ENCODE assay signal across 8 mouse cellular contexts in the genomic region with DNA sequence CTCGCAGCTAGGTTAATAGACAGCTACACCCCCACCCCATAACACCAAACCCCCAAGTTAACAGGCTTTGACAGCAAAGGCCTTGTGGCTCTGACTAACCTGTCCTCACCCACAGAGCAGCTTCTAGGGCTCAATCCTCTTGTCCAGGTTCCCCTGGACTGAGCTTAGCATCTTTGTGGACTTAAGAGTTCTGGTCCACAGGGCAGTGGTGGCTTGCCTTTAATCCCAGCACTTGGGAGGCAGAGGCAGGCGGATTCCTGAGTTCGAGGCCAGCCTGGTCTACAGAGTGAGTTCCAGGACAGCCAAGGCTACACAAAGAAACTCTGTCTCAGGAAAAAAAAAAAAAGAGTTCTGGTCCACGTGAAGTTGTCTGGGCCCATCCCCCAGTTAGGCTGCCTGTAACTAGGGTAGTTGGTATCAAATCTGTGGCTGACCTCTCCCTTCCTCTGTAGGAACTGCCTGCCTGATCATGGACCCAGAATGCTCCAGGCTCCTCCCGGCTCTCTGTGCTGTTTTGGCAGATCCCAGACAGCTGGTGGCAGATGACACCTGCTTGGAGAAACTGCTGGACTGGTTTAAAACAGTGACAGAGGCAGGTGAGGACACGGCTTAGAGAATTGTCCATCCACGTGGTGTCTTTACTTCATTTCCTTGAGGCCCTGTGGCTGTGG. TPM values are rescaled to one million over a fixed set of nuclear protein-coding genes. Genes with fewer than 3 reads are reported as not detected.
DNase-seq lines count a peak whose midpoint lies in the region; ATAC-seq and TF ChIP-seq lines count a peak whose summit lies in the region.

No protein-coding gene starts in this region.

- H3K4me2 ChIP-seq in embryonic facial prominence, embryonic 13.5 days = peak overlapping the region; percentile 85
- H3K4me2 ChIP-seq in hindbrain, embryonic 16.5 days (ENCODE audit: low read length) = peak overlapping the region; percentile 79
- peak overlapping the region; percentile 75 for H3K4me2 ChIP-seq in lung, embryonic 14.5 days

- H3K36me3 ChIP-seq in megakaryocyte, embryonic 14.5 days (replicated peaks; ENCODE audit: low read length) = peaks cover 41% of the 10 kb centered on the region
- peaks cover 31% of the 10 kb centered on the region for H3K36me3 ChIP-seq in embryonic facial prominence, embryonic 13.5 days
- peaks cover 6% of the 10 kb centered on the region for H3K36me3 ChIP-seq in hindbrain, embryonic 16.5 days (ENCODE audit: control insufficient read depth, insufficient read depth, low read length)
- peaks cover 10% of the 10 kb centered on the region for H3K36me3 ChIP-seq in lung, embryonic 14.5 days (ENCODE audit: insufficient read depth)

- H3K27ac ChIP-seq in embryonic facial prominence, embryonic 13.5 days = peak overlapping the region; percentile 78
- H3K27ac ChIP-seq in hindbrain, embryonic 16.5 days (ENCODE audit: low read depth, low read length) = peak overlapping the region; percentile 62
- H3K27ac ChIP-seq in lung, embryonic 14.5 days (ENCODE audit: low read depth) = peak overlapping the region; percentile 81

- WGBS in embryonic facial prominence, embryonic 13.5 days = 54% methylated on average over 7 of the region's 7 CpGs
- WGBS in hindbrain, embryonic 16.5 days = 62% methylated on average over 7 of the region's 7 CpGs
- 54% methylated on average over 7 of the region's 7 CpGs for WGBS in lung, embryonic 14.5 days

- no peaks in the 10 kb centered on the region for H3K27me3 ChIP-seq in megakaryocyte, embryonic 14.5 days (replicated peaks)
- H3K27me3 ChIP-seq in embryonic facial prominence, embryonic 13.5 days = no peaks in the 10 kb centered on the region
- no peaks in the 10 kb centered on the region for H3K27me3 ChIP-seq in hindbrain, embryonic 16.5 days (replicated peaks; ENCODE audit: control insufficient read depth, insufficient read depth, low read length)
- no peaks in the 10 kb centered on the region for H3K27me3 ChIP-seq in lung, embryonic 14.5 days (ENCODE audit: insufficient read depth, low read length)

- H3K4me1 ChIP-seq in megakaryocyte, embryonic 14.5 days = peaks cover 65% of the 10 kb centered on the region
- peaks cover 28% of the 10 kb centered on the region for H3K4me1 ChIP-seq in embryonic facial prominence, embryonic 13.5 days
- H3K4me1 ChIP-seq in hindbrain, embryonic 16.5 days (ENCODE audit: control insufficient read depth, insufficient read depth, low read depth, low read length) = peaks cover 22% of the 10 kb centered on the region
- peaks cover 8% of the 10 kb centered on the region; the same call in 1 of the 2 replicates for H3K4me1 ChIP-seq in lung, embryonic 14.5 days (ENCODE audit: insufficient read depth)

- H3K9me3 ChIP-seq in megakaryocyte, embryonic 14.5 days = no peaks in the 10 kb centered on the region
- no peaks in the 10 kb centered on the region for H3K9me3 ChIP-seq in embryonic facial prominence, embryonic 13.5 days
- H3K9me3 ChIP-seq in hindbrain, embryonic 16.5 days (ENCODE audit: control insufficient read depth, low read length) = no peaks in the 10 kb centered on the region
- H3K9me3 ChIP-seq in lung, embryonic 14.5 days (ENCODE audit: low read depth, low read length) = no peaks in the 10 kb centered on the region

- no peak for DNase-seq in lung, embryonic 14.5 days
- no peak for DNase-seq in urinary bladder, postnatal 10 days (ENCODE audit: low spot score)
- no peak for DNase-seq in right cerebral cortex, postnatal 4 days

- peak overlapping the region; percentile 98 for H3K4me3 ChIP-seq in megakaryocyte, embryonic 14.5 days (replicated peaks)
- peak overlapping the region; percentile 61 for H3K4me3 ChIP-seq in embryonic facial prominence, embryonic 13.5 days
- peak overlapping the region; percentile 52 for H3K4me3 ChIP-seq in hindbrain, embryonic 16.5 days (ENCODE audit: low read length)
- peak overlapping the region; percentile 62 for H3K4me3 ChIP-seq in lung, embryonic 14.5 days (ENCODE audit: low read depth, low read length)

- no peak for TF ChIP-seq CTCF in lung, embryonic 14.5 days (IDR thresholded peaks at IDR 0.05; ENCODE audit: low read depth)

- peak overlapping the region; percentile 83 for H3K9ac ChIP-seq in embryonic facial prominence, embryonic 13.5 days
- peak overlapping the region; percentile 72 for H3K9ac ChIP-seq in hindbrain, embryonic 16.5 days (ENCODE audit: low read depth, low read length)
- peak overlapping the region; percentile 74 for H3K9ac ChIP-seq in lung, embryonic 14.5 days

- no peak for ATAC-seq in megakaryocyte, adult 5-6 weeks (ENCODE audit: poor library complexity, severe bottlenecking)
- no peak for ATAC-seq in embryonic facial prominence, embryonic 13.5 days (ENCODE audit: insufficient number of reproducible peaks, insufficient read depth, low FRiP score, low TSS enrichment, low read depth)
- no peak for ATAC-seq in hindbrain, embryonic 16.5 days
- no peak for ATAC-seq in lung, embryonic 14.5 days (ENCODE audit: insufficient read depth)
- no peak for ATAC-seq in inflammation-experienced regulatory T-cells, adult 6 months

RNA-seq across cellular contexts. Expression of a gene that starts 0.8 kb away (rescaled TPM):
- polyA plus RNA-seq in megakaryocyte, embryonic 14.5 days (2012; ENCODE audit: insufficient read depth, low replicate concordance) = 15.6 and 22.4 TPM in 2 replicates
- 6.4 and 6.8 TPM in 2 replicates for total RNA-seq in megakaryocyte, adult 5-6 weeks (2015)
- 7.8 and 11.1 TPM in 2 replicates for total RNA-seq in megakaryocyte, adult 5-6 weeks (2017)
- 21.7 and 22.0 TPM in 2 replicates for polyA plus RNA-seq in embryonic facial prominence, embryonic 13.5 days (2015; fragmentation: Nextera tagmentation; extraction: Ambion mirVana)
- 24.3 and 27.4 TPM in 2 replicates for polyA plus RNA-seq in hindbrain, embryonic 16.5 days (2015; fragmentation: Nextera tagmentation; extraction: Ambion mirVana)
- polyA plus RNA-seq in lung, embryonic 14.5 days (2014; fragmentation: Nextera tagmentation; extraction: Ambion mirVana) = 19.8 and 21.2 TPM in 2 replicates
- 10 to 100 TPM; 14.0 to 14.1 (median 14.1) TPM for polyA plus RNA-seq in inflammation-experienced regulatory T-cells, adult 6 months (2017; shearing (Covaris generic))

RNA-seq across cellular contexts. Expression of a gene that starts 3.5 kb away (rescaled TPM):
- polyA plus RNA-seq in megakaryocyte, embryonic 14.5 days (2012; ENCODE audit: insufficient read depth, low replicate concordance) = 4.5 and 4.7 TPM in 2 replicates
- 5.1 and 10.1 TPM in 2 replicates for total RNA-seq in megakaryocyte, adult 5-6 weeks (2015)
- 4.7 and 7.2 TPM in 2 replicates for total RNA-seq in megakaryocyte, adult 5-6 weeks (2017)
- polyA plus RNA-seq in embryonic facial prominence, embryonic 13.5 days (2015; fragmentation: Nextera tagmentation; extraction: Ambion mirVana) = 25.3 and 27.9 TPM in 2 replicates
- polyA plus RNA-seq in hindbrain, embryonic 16.5 days (2015; fragmentation: Nextera tagmentation; extraction: Ambion mirVana) = 27.9 and 28.6 TPM in 2 replicates
- polyA plus RNA-seq in lung, embryonic 14.5 days (2014; fragmentation: Nextera tagmentation; extraction: Ambion mirVana) = 21.1 and 25.5 TPM in 2 replicates
- 10 to 100 TPM; 22.6 to 30.2 (median 27.3) TPM for polyA plus RNA-seq in inflammation-experienced regulatory T-cells, adult 6 months (2017; shearing (Covaris generic))

RNA-seq across cellular contexts. Expression of a gene that starts 18.3 kb away (rescaled TPM):
- 4.5 TPM in 1 of 2 replicates, not detected in the other for polyA plus RNA-seq in megakaryocyte, embryonic 14.5 days (2012; ENCODE audit: insufficient read depth, low replicate concordance)
- total RNA-seq in megakaryocyte, adult 5-6 weeks (2015) = 2.5 and 4.4 TPM in 2 replicates
- 3.0 and 4.4 TPM in 2 replicates for total RNA-seq in megakaryocyte, adult 5-6 weeks (2017)
- 0.63 and 0.83 TPM in 2 replicates for polyA plus RNA-seq in embryonic facial prominence, embryonic 13.5 days (2015; fragmentation: Nextera tagmentation; extraction: Ambion mirVana)
- 6.3 and 6.6 TPM in 2 replicates for polyA plus RNA-seq in hindbrain, embryonic 16.5 days (2015; fragmentation: Nextera tagmentation; extraction: Ambion mirVana)
- 0.99 and 1.1 TPM in 2 replicates for polyA plus RNA-seq in lung, embryonic 14.5 days (2014; fragmentation: Nextera tagmentation; extraction: Ambion mirVana)
- under 1 TPM; 0.41 to 0.50 (median 0.44) TPM for polyA plus RNA-seq in inflammation-experienced regulatory T-cells, adult 6 months (2017; shearing (Covaris generic))

RNA-seq across cellular contexts. Expression of a gene that starts 56.8 kb away (rescaled TPM):
- polyA plus RNA-seq in megakaryocyte, embryonic 14.5 days (2012; ENCODE audit: insufficient read depth, low replicate concordance) = 302 and 455 TPM in 2 replicates
- 42.4 and 46.0 TPM in 2 replicates for total RNA-seq in megakaryocyte, adult 5-6 weeks (2015)
- 8.0 and 11.6 TPM in 2 replicates for total RNA-seq in megakaryocyte, adult 5-6 weeks (2017)
- 45.0 and 47.6 TPM in 2 replicates for polyA plus RNA-seq in embryonic facial prominence, embryonic 13.5 days (2015; fragmentation: Nextera tagmentation; extraction: Ambion mirVana)
- polyA plus RNA-seq in hindbrain, embryonic 16.5 days (2015; fragmentation: Nextera tagmentation; extraction: Ambion mirVana) = 56.0 and 68.9 TPM in 2 replicates
- polyA plus RNA-seq in lung, embryonic 14.5 days (2014; fragmentation: Nextera tagmentation; extraction: Ambion mirVana) = 56.4 and 61.6 TPM in 2 replicates
- polyA plus RNA-seq in inflammation-experienced regulatory T-cells, adult 6 months (2017; shearing (Covaris generic)) = 1 to 10 TPM; 2.8 to 4.2 (median 3.7) TPM
